Mouse (Mus musculus): Measurements from ENCODE around the gene Gria3.

Gene Gria3

DNA sequence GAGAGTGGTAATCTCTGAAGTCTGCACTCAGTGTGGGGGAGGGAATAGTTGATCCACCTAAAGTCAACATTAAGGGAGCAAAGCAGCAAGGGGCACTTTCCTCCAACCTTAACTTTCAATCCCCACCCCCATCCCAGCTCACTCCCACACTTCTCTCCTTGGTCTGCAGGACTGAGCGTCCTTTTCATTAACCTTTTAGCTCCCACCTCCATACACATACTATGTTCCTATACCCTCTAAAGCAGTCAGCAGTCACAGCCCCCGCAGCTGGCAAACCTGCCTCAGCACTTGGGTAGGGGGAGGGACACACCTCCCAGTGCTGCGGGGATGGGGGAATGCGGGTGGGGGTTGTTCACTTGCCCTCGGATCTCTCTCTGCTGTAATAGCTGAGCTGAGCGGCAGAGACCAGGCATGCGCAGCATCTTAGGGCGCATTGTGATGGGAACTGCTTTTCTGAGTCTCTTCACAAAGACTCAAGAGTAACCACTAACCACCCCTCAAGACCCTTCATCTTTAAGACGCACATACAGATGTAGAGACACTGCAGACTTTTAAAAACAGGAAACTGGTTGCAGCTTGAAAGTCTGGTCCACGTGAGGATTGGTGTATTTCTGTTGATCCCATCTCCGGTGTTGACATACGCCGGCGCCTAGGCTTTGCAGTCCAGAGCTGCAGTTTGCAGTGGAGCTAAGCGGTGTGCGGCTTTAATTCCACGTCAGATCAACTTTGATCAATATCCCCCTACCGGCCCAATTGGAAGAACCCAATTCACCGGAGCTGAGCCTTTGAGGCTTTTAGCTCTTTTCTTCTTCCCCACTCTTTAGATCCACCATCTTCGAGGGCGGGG is at the start of gene Gria3:
Gene Gria3, plus strand, starts transcription at position 797 of the 847 bp plus-strand sequence.
- no peak for DNase-seq (ENCODE audit: low read depth)

DNA sequence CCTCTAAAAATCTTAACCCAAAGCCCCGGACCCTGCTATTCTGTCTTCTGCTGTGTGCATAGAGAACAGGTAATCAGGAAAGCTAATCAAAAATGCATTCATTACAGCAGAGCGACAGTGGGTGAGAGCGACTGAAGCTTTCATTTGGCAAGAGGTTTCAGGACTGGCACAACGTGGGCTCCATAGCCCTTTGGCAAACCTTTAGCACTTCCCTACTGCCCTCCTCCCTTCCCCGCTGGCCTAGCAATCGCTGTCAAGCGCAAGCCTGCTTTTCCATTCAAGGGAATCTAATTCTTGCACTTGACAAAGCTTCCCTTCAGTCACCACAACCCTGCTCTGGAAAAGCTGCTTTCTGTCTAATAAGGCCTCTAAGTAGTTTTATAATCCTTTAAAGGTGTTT is 13.6 kb upstream of the Gria3 start:
- no peak for DNase-seq (ENCODE audit: low read depth)

DNA sequence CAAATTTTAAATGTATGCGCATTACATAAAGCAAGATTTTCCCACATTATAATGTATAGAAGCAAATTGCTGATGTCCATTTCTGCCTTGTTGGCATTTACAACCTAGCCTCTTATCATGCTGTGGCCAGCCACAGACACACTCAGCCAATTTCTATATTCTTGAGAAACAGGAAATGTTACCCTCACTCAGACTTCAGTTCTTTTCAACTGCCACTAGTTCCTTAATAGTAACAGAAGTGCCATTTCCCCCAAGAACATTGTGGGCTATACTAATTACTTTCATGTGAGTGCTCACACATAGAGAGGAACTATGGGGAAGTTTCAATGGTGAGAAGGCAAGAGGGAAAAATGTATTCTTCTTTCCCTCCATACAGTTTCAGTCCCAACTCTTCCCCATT is 11.6 kb upstream of the Gria3 start:
- DNase-seq (ENCODE audit: low read depth) = no peak

DNA sequence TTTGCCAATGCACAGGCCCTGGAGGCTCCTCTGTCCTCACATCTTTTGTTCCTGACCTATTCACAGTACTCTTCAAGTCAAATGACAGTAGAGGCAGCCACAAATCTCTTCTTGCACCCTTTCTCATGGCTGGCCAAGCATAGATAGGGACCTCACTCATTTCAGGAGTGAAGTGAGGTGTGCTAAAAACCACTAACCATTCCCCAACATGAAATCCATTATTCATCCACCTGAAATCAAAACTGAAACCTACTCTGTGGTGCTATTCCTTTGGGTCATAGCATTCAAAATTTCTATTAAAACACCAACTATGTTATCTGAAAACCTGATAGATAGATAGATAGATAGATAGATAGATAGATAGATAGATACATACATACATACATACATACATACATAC is 2.2 kb upstream of the Gria3 start:
- no peak for DNase-seq (ENCODE audit: low read depth)

DNA sequence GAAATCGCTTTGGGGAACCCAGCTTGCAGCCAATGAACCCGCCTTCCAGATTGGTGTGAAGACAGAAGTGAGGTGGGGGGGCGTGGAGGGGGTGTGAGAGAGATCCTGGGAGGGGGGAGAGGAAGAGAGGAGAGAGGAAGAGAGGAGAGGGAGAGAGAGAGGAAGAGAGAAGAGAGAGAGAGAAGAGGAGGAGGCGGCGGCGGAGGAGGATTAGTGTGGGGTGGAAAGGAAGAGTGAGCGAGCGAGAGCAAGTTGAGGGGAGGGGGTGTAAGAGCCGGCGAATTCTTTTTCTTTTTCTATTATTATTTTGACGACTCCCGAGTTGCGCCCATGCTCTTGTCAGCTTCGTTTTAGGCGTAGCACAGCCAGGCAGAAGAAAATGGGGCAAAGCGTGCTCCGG is 532 bp downstream of the Gria3 start:
- DNase-seq (ENCODE audit: low read depth) = no peak

DNA sequence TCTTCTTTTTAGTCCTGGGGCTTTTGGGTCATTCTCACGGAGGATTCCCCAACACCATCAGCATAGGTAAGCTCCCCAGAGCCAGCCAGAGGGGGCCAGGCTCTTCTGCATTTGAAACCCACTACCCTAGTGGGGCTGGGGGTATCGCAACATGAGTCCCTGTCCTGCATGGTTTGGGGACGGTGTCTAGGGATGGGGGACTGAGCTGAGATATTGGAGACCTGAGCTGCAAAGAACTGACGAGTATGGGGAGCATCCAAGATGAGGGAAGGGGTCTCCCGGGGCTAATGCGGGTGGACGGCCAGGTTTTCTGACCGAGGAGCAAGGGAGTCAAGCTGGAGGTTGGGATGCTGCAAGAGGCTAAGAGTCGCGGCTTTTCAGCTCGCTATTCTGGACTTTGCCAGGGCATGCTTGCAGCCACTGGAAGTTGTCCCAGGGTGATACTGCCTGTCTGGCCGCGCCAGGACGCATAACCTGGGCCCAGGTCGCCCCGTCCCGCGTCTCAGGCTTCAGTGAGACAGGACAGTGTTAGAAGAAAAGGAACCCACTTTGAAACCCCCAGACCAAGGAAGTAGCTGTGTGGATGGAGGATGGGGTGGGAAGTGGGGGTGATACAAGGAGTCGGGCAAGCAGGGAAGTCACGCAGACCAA is 1.1 kb downstream of the Gria3 start:
- DNase-seq (ENCODE audit: low read depth) = no peak

DNA sequence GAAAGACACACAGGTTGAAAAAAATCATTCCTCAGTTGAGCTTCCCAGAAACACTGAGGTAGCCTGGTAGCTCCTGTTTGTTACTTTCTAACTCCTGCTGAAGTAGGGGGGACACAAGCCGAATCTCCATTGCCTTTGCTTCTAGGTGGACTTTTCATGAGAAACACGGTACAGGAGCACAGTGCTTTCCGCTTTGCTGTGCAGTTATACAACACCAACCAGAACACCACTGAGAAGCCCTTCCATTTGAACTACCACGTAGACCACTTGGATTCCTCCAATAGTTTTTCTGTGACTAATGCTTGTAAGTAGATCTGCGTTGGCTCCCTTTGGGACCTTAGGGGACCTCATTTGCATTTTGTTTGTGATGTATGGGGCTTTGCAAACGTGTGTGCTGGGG is 2.0 kb downstream of the Gria3 start:
- no peak for DNase-seq (ENCODE audit: low read depth)

DNA sequence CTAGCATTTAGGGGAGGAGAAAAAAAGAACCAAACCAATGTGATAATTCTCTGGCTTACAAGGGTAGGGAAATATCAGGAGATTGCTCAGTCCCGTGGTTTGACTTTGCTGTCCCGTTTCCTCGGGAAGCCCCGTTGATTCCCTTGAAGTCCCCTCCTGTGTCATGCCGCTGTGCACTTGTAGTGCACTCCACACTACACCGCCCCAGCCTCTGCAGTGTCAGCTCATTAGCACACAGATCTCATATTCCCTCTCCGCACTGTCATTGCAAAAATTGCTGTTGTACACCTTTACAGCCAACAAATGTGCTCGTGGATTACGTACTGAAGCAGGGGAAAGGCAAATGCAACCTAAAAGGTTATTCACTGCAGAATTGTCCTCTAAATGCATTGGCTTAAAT is 5.6 kb downstream of the Gria3 start:
- no peak for DNase-seq (ENCODE audit: low read depth)

DNA sequence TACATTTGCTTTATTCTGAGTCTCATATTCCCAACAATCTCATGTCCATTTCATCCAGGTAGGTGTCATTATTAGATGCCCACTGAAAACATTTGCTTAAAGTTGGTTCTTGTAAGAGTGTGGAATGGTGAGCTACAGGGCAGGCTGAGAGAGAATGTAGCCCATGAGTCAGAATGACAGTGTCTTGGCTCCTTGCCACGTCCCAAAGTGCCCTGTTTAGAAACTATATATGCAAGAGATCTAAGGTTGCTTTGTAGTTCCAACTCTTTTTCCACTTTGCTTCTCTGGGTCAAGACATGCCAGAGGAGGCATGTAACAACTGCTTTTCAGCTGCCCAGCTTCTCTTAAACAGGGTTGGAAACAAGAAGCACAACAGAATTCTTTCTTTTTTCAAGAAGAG is 9.1 kb downstream of the Gria3 start:
- no peak for DNase-seq (ENCODE audit: low read depth)

DNA sequence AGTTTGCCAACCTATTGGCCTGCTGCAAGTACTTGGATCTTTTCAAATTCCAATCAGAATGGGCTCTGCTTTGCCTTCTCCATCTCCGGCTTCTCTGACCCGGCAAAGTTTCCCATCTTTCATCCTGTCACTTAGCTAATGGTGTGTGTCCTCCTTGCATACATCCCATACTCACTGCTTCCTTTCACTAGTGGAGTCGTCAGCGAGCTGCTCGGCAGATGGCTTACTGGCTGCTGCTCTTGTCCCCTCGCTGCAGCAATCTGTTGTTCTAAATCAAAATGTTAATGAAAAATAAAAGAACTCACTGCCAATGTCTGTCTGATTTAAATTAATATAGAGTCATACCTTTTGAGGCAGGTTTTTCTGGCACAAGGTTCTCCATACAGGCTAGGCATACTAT is 25.0 kb downstream of the Gria3 start:
- DNase-seq (ENCODE audit: low read depth) = no peak

DNA sequence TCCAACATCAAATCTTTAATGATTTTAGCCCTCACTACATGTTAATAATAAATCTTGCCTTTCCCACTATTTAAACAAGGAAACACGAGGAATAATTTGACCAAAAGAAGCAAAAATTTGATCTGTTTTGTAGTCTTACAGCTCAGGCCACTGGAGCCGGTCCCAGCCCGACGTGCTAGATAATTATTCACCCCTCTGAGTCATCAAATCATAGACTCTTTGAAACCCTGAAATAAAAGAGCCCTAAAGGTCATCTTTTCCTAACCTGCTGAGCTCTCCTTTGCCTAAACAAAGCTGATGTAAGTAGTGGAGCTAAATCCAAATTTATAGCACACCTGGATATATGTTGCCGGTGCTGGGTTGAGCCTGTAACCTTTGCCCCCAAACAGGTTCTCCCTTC is 27.4 kb downstream of the Gria3 start:
- DNase-seq (ENCODE audit: low read depth) = no peak

DNA sequence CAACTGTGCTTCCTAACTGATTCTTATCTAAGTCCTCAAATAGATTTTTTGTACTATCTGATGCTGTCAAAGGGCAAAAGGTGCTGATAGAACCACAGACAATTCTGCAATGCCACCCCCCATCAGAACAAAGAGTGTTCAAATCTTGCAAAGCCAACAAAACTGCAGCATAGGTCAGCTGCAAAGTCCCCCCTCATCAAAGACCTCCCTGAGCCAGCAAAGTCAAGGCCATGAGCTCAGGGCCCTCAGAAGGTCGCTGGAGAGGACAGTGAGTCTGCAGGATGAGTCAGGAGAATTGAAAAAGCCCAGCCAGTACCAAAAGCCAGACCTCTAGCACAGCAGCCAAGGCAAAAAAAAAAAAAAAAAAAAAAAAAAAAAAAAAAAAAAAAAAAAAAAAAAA is 34.9 kb downstream of the Gria3 start:
- DNase-seq (ENCODE audit: low read depth) = no peak

DNA sequence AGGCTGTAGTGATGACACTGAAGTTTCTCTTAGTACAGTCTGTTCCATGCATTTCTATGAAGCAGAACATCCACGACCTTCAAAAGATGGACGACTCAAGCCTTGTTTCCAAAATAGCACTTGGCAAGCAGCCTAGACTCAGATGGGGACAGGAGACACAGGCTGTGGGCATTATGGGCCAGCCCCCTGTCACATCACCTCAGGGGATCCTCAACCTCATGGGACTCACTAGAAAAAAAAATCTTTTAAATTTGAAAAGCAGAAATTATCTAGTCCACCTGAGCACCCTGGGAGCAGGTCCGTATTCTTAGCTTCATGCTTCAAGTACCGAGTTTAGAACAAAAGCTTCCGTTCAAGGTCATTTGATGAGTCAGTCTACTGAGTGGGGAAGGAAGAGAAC is 38.2 kb downstream of the Gria3 start:
- DNase-seq (ENCODE audit: low read depth) = no peak

DNA sequence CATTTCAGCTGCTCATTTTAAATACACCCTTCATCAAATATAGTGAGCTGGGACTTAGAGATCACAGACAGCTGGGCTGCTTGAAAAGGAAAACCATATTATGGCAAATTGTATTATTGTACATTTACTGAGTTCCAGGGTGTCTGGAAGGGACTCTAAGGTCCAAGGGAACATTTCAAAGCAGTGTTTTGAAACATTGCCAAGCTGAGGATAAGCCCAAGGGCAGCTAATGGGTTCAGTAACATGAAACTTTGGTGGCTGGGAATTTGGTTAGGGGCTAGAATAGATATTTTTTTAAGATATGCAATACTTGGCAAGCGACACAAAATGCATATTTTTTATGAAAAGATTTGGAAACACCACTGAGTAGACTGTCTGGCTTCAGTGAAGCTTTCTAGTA is 48.2 kb downstream of the Gria3 start:
- no peak for DNase-seq (ENCODE audit: low read depth)

DNA sequence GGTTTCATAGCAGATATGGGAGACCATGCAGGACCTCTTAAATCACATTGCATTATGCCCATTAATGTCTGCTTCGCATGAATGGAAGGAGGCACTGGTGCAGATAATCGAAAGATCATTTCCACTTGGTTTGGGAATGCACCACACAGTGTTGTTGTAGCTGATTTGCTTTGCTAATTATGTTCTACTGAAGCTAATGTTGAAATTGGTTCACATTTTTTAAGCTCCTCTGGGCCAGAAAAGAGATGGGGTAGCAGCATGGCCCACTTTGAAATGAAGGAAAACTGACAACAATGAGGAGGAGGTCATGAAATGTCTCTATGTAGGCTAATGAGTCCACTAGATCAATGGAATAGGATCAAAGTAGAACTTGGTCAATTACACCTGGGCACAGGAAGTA is 76.8 kb downstream of the Gria3 start:
- no peak for DNase-seq (ENCODE audit: low read depth)

DNA sequence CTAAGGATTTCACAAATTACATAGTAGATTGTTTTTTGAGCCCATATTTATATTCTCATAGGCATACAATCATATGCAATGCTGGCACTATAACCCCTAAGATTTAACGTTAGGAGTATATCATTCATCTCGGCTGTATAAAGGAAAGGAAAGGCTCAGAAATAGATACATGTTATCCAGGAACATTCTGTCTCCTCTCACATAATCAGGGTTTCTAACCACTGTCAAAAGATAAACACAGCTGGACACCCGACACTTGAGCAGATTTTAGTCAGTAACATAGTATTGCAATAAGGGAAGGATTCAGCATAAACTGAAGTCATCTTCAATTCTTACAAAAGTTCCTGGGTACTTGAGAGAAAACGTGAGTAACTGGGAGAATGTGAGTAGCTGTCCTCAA is 95.9 kb downstream of the Gria3 start:
- DNase-seq (ENCODE audit: low read depth) = no peak

DNA sequence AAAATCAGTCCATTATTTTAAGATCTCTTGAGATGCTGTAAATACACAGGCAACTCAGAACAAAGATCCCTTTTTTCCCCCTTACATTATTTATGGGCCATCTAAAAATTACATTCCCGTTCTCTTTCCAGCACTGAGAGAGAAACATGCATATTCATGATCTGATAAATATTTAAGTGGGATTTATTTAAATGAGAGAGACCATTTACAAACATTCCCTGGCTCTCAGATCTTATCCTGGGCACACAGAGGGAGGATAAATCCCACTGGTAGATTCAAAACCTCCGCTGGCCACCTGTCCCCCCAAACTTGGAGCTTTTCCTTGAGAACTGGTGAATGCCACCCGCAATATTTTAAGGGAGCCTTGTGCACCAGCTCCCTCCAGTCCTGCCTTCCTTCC is 104.7 kb downstream of the Gria3 start:
- no peak for DNase-seq (ENCODE audit: low read depth)

DNA sequence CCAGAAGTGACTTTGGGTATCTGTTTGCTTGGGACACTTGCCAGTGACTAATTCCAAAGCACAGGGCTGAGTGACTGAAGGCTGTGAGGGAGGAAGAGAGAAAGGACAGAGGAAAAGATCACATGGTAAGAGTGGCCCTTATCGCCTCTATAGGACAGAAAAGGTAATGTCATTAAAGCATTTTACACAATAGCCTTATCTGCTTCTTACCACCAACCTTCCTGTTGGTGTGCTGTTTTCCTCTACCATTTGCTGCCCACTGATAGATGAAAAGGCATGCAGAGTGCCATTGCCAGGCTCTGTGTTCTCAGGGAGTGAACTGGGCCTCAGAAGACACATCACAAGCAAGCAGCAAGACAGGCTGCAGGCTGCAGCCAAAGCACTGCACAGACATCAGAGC is 107.3 kb downstream of the Gria3 start:
- DNase-seq (ENCODE audit: low read depth) = no peak

DNA sequence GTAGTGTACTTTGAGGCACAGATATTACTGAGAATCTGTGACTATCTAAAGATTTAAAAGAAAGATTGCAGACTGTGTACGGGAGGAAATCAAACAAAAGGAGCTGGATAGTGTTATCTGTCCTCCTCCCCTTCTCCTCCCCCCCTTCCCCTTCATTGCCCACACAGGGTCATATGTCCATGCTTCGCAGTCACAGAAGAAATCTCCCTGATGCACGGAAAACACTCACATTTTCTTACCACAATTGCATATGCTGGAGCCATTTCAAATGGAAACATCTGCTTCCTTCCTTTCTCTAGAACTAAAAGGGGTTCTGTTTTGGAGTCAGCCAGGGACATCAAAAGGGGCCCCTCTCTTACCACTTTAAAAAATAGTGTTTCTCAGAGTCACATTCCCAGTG is 114.3 kb downstream of the Gria3 start:
- no peak for DNase-seq (ENCODE audit: low read depth)

DNA sequence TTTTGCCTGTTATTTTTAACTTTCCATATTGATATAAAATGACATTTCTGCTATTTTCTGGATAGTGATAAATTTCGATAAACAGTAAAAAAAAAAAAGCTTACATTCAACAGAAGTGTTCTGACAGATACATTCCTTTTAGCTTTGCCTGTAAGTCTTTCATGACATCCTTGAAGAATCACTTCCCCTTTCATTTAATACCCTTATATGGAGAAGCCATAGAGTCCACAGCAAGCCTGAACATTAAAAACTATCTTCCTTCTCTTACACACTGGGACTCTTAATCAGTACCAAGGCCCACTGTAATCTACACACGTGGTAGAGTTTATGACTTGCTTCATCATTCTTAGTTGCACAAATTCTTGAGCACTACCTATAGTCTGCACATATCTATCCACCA is 131.9 kb downstream of the Gria3 start:
- no peak for DNase-seq (ENCODE audit: low read depth)

DNA sequence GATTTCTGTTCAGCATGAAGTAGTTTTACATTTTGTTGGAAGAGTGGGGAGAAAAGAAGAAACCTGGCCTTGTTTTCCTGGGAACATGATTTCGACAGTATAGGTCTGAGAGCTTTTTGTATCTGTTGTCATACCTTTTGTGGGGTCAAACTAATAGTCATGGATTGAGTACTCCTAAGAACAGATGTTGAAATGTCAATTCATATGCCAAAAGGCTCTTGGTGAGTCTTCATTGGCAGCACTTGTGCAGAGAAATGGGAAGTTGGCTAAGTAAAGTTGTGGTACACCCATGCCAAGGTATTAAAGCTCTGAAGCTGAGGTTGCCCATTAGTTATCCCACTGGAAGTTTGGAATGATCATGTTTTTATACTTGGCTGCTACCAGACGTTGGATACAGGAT is 135.2 kb downstream of the Gria3 start:
- DNase-seq (ENCODE audit: low read depth) = no peak

DNA sequence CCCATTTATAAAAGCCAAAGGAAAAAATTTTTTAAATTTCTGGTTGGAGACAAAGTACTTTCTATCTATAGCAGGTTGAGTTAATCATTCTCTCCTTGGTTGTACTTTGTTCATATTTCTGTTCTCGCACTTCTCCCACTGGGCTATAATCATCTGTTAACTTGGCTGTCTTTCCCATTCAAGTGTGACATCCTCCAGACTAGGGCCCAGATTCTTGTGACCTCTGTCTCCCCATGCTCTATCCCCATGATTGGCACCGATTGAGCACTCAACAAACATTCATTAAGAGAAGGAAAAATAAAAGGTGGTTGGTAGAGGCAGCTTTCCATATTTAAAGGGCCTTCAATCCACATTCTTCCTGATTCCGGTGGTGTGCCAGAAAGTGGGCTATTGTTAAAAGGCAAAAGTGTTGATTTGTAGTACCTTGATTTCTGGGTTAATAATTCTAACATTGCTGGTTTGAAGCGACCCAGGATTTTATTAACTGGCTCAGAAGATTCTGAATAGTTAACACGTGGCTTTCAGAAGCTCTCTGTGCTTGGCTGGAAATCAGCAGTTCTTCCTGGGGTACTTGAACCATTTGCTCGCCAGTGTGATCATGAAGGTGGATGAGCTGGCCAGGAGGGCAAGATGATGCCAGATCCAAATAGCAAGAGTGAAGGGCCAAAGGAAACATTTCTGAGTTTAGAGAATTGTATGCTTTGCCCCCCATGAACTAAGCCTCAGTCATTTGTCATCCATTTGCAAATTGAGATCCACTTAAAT is 161.8 kb downstream of the Gria3 start:
- DNase-seq (ENCODE audit: low read depth) = no peak

DNA sequence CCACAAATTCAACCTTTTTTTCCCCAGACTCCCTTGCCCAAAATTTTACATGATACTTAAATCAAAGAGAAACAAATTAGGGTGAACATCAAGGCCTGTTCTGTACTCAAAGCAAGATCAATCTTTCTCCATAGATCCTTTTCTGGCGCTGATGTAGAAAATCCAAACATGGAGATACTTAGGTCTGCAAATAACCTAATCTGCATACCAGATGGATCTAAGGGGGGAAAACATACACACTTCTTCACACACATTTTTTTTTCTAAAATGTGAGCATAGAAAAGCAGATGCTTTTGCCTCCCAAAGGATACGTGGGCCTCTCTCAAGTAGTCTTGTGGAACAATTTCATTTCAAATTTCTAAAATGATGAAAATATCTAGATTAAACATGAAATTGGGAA is 164.2 kb downstream of the Gria3 start:
- no peak for DNase-seq (ENCODE audit: low read depth)
